Mouse (Mus musculus) embryonic fibroblast, embryonic 13.5 days (primary cell): Measurements from ENCODE around the gene Cldn15.

Experiments
- CTCF ChIP-seq: IDR thresholded peaks from 2 replicates; pipeline ENCODE4 v1.5.1; 2011; ENCODE audit warnings: mild to moderate bottlenecking, control low read depth, low read length, moderate library complexity, borderline replicate concordance; ENCODE audit not compliant: insufficient read depth
- POLR2A ChIP-seq: IDR thresholded peaks from 2 replicates; pipeline ENCODE4 v1.6.1; 2011; ENCODE audit warnings: low read depth, mild to moderate bottlenecking, control low read depth, low read length, moderate library complexity

GRCm38 (mm10) chr5:137009988-137010387 is 43.6 kb downstream of the Cldn15 start:
- TF ChIP-seq CTCF (no peak), POLR2A (no peak)
